Mouse (Mus musculus): ENCODE data around the gene Ptprn2. TPM values are rescaled to one million over a fixed set of nuclear protein-coding genes. Genes with fewer than 3 reads are reported as not detected.

Ptprn2 gene
- total RNA-seq, 2 experiments from 2014 or later = not detected

GRCm38 (mm10) chr12:117058975-117059374, 573.5 kb downstream of the Ptprn2 start:
- Histone ChIP-seq H3K27ac (no peak overlapping the region), H3K4me3 (no peak overlapping the region)
- no peak for DNase-seq
- intact Hi-C loops (cut with DNase I) = loop anchor here (10.0 kb wide), 1 partner anchor 276 kb away; no protein-coding TSS in a partner anchor
- no peak for TF ChIP-seq CTCF (IDR thresholded peaks at IDR 0.05)

DNA sequence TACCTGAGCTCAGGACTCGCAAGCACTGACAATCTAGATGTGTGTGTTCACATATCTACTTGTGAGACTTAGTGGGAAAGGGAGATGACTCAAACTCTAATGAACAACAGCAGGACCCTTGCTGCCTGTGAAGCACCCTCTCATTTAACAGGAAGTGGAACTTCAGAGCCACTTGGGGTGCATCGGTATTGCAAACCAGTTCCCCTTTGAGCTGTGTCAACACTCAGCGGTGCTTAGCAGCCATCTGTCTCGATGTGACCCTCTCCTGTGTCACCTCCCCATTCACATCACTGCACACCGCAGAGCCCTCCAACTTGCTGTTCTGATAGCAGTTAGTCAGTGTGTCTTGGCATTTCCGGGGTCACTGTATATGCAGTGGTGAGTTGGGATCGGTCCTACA, 592.1 kb downstream of the Ptprn2 start:
- TF ChIP-seq CTCF (IDR thresholded peaks at IDR 0.05) = no peak
- intact Hi-C loops (cut with DNase I) = no loop called here
- DNase-seq = no peak
- Histone ChIP-seq H3K4me3 (no peak overlapping the region), H3K27ac (no peak overlapping the region)

- intact Hi-C loops (cut with DNase I) = no loop called here
- no peak for TF ChIP-seq CTCF (IDR thresholded peaks at IDR 0.05)
- no peak overlapping the region for H3K27ac ChIP-seq
- no peak for DNase-seq
- H3K4me3 ChIP-seq = no peak overlapping the region
Observed at GRCm38 (mm10) chr12:117078945-117079344, 593.4 kb downstream of the Ptprn2 start.

- TF ChIP-seq CTCF (IDR thresholded peaks at IDR 0.05) = no peak
- Histone ChIP-seq H3K4me3 (no peak overlapping the region), H3K27ac (no peak overlapping the region)
- intact Hi-C loops (cut with DNase I) = no loop called here
- DNase-seq = no peak
Observed at GRCm38 (mm10) chr12:117079724-117080123, 594.2 kb downstream of the Ptprn2 start.

- TF ChIP-seq CTCF (IDR thresholded peaks at IDR 0.05) = no peak
- DNase-seq = no peak
- Histone ChIP-seq H3K27ac (no peak overlapping the region), H3K4me3 (no peak overlapping the region)
- intact Hi-C loops (cut with DNase I) = no loop called here
Observed at GRCm38 (mm10) chr12:117083856-117084701, 598.6 kb downstream of the Ptprn2 start.

- Histone ChIP-seq H3K4me3 (no peak overlapping the region), H3K27ac (no peak overlapping the region)
- intact Hi-C loops (cut with DNase I) = no loop called here
- DNase-seq = no peak
- no peak for TF ChIP-seq CTCF (IDR thresholded peaks at IDR 0.05)
Observed at GRCm38 (mm10) chr12:117084702-117085409, 599.3 kb downstream of the Ptprn2 start.

- Histone ChIP-seq H3K4me3 (no peak overlapping the region), H3K27ac (no peak overlapping the region)
- no peak for DNase-seq
- TF ChIP-seq CTCF (IDR thresholded peaks at IDR 0.05) = no peak
- intact Hi-C loops (cut with DNase I) = no loop called here
Observed at GRCm38 (mm10) chr12:117085661-117086335, 600.3 kb downstream of the Ptprn2 start.

DNA sequence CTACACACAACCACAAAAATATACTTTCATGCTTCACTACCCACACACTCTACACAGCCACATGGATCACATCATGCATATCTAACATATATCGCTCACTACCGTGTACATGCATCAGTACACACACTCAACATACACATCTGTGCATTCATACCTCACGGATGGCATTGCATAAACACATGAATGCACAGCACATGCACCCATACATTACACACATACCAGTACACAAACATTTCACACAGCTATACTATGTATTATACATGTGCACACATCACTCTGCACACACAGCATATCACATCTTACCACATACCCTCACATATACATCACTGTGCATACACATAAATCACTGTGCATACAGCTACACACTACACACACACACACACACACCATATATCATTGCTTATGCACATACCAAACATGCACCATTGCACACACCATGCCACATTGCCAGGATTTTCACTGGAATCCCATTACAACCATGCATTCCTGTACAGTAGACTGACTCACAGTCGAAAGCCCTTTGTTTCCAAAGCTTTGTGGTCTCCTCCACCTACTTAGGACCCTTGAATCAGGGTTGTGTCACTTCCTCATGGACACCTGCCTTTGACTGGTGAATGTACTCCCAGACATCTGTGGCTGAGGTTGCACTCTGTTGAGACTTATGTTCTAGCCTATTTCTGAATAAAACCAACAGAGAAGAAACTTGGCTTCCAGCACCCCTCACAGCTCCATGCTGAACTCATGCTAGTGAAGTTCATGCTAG, 607.0 kb downstream of the Ptprn2 start:
- no peak for DNase-seq
- no peak for TF ChIP-seq CTCF (IDR thresholded peaks at IDR 0.05)

GRCm38 (mm10) chr12:117095941-117096340, 610.4 kb downstream of the Ptprn2 start:
- intact Hi-C loops (cut with DNase I) = no loop called here
- no peak overlapping the region for H3K27ac ChIP-seq
- no peak overlapping the region for H3K4me3 ChIP-seq
- no peak for DNase-seq
- TF ChIP-seq CTCF (IDR thresholded peaks at IDR 0.05) = no peak

More for the DNA sequence above, 607.0 kb downstream of the Ptprn2 start:
- Histone ChIP-seq H3K27ac (no peak overlapping the region), H3K4me3 (no peak overlapping the region)
- intact Hi-C loops (cut with DNase I) = no loop called here

DNA sequence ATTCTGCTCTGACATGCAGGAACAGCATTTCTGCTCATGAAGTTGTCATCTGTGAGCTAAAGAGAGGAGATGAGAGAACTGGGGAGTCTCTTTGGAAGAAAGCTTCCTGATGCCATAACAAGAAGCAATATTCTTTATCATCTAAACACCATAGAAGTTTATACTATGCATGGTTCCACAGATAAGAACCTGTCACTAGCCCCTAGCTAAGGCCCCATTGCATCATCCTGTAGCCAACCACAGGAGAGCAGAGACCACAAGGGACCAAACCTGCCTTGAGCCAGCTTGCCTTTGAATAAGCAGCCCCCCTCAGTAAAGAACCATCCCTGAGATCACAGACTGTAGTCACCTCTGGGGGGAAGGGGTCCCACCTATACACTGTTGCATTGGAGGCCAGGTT, 612.8 kb downstream of the Ptprn2 start:
- intact Hi-C loops (cut with DNase I) = no loop called here
- DNase-seq = no peak
- Histone ChIP-seq H3K4me3 (no peak overlapping the region), H3K27ac (no peak overlapping the region)
- TF ChIP-seq CTCF (IDR thresholded peaks at IDR 0.05) = no peak

DNA sequence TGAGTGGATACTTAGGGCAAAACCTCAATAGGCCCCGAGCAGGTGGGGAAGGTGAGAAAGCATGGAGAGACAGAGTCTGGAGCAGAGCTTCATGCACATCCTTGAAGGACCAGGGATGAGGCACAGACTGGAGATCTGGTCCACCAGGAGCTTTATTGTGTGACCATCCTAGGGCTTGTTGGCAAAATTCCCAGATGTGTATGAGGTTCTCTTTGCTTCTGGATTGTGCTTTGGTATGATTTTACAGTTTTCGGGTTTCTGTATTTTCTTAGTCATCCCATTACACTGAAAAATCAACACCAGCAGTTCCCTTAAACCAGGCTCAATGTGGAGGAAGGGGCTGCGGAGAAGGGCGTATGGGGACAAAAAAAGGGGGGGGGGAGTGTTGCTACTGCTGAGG, 621.2 kb downstream of the Ptprn2 start:
- intact Hi-C loops (cut with DNase I) = no loop called here
- no peak for TF ChIP-seq CTCF (IDR thresholded peaks at IDR 0.05)
- no peak for DNase-seq
- H3K4me3 ChIP-seq = no peak overlapping the region
- H3K27ac ChIP-seq = no peak overlapping the region

GRCm38 (mm10) chr12:117107143-117107616, 621.7 kb downstream of the Ptprn2 start:
- Histone ChIP-seq H3K27ac (no peak overlapping the region), H3K4me3 (no peak overlapping the region)
- intact Hi-C loops (cut with DNase I) = no loop called here
- no peak for TF ChIP-seq CTCF (IDR thresholded peaks at IDR 0.05)
- DNase-seq = no peak

Measured in gastrocnemius, adult 2 months (tissue).